Mouse (Mus musculus): Measurements from ENCODE around the gene Fnip1.

GRCm38 (mm10) chr11:54426267-54426666 is 11.7 kb upstream of the Fnip1 start:
- TF ChIP-seq POLR2A (IDR thresholded peaks at IDR 0.05; ENCODE audit: borderline replicate concordance, extremely low read depth, low read depth, low read length) = no peak
- TF ChIP-seq CTCF (IDR thresholded peaks at IDR 0.05; ENCODE audit: insufficient read depth, low read length) = no peak
